In genomic region chr15:79065086-79065770, GRCm38 (mm10) we compare ENCODE assay signal across 13 mouse cellular contexts. TPM values are rescaled to one million over a fixed set of nuclear protein-coding genes. Genes with fewer than 3 reads are reported as not detected.
A peak's percentile ranks its signal among the peaks of the same experiment; 100 is the strongest.
DNase-seq lines count a peak whose midpoint lies in the region; ATAC-seq and TF ChIP-seq lines count a peak whose summit lies in the region.
"Had no signal": no experiment of that assay in that cellular context is flagged by ENCODE, and none has a peak within 500 bp of the region (broad histone marks: within the 10 kb centered on the region; RNA-seq: fewer than 3 reads in every experiment).

No protein-coding gene starts in this region.

- TF ChIP-seq POLR2A in lung, adult 2 months (IDR thresholded peaks at IDR 0.05; ENCODE audit: borderline replicate concordance, extremely low read depth, low read depth, low read length): no peak

- H3K4me2 ChIP-seq in lung, embryonic 15.5 days: no peak overlapping the region
- H3K4me2 ChIP-seq in stomach, embryonic 16.5 days (ENCODE audit: low read depth, low read length): no peak overlapping the region
- H3K4me2 ChIP-seq: embryonic facial prominence, embryonic 15.5 days had no signal

- H3K9me3 ChIP-seq in lung, embryonic 15.5 days: no peaks in the 10 kb centered on the region
- no peaks in the 10 kb centered on the region for H3K9me3 ChIP-seq in stomach, embryonic 16.5 days (replicated peaks; ENCODE audit: control insufficient read depth, low read length)
- H3K9me3 ChIP-seq: embryonic facial prominence, embryonic 15.5 days had no signal

- DNase-seq in heart, postnatal 14 days: peak; percentile 25 to 47
- no peak for DNase-seq in heart, postnatal 36 days
- no peak for DNase-seq in lung, adult 2 months
- DNase-seq in induced T-regulatory cell, adult 2 months (ENCODE audit: low read depth): peak; percentile 20
- DNase-seq in embryo, embryonic 9.5 days (ENCODE audit: extremely low spot score): no peak
- DNase-seq in urinary bladder, postnatal 14 days (ENCODE audit: low spot score): no peak
- DNase-seq: cerebellum, postnatal 25 days; thymus, postnatal 14 days had no signal

- H3K4me3 ChIP-seq in lung, embryonic 15.5 days: no peak overlapping the region
- H3K4me3 ChIP-seq in lung, adult 2 months (replicated peaks; ENCODE audit: extremely low read depth, low read depth, low read length): no peak overlapping the region
- no peak overlapping the region for H3K4me3 ChIP-seq in stomach, embryonic 16.5 days (replicated peaks; ENCODE audit: low read length)
- H3K4me3 ChIP-seq: embryonic facial prominence, embryonic 15.5 days; megakaryocyte, embryonic 14.5 days had no signal

- peak overlapping the region; percentile 73 for H3K27ac ChIP-seq in lung, embryonic 15.5 days
- peak overlapping the region; percentile 85 for H3K27ac ChIP-seq in stomach, embryonic 16.5 days (ENCODE audit: low read length)
- H3K27ac ChIP-seq: embryonic facial prominence, embryonic 15.5 days had no signal

- no peaks in the 10 kb centered on the region for H3K27me3 ChIP-seq in lung, embryonic 15.5 days
- no peaks in the 10 kb centered on the region for H3K27me3 ChIP-seq in stomach, embryonic 16.5 days (ENCODE audit: control insufficient read depth, insufficient read depth, low read length)
- H3K27me3 ChIP-seq: embryonic facial prominence, embryonic 15.5 days had no signal

- ATAC-seq in lung, embryonic 15.5 days (ENCODE audit: borderline replicate concordance, extremely low read depth, low FRiP score, low TSS enrichment): no peak
- no peak for ATAC-seq in stomach, embryonic 16.5 days (ENCODE audit: insufficient read depth, low FRiP score)

- H3K4me1 ChIP-seq in lung, embryonic 15.5 days: peaks cover 23% of the 10 kb centered on the region
- peaks cover 2% of the 10 kb centered on the region; the same call in 1 of the 2 replicates for H3K4me1 ChIP-seq in lung, adult 2 months (ENCODE audit: control insufficient read depth, insufficient read depth, low read length)
- peaks cover 29% of the 10 kb centered on the region for H3K4me1 ChIP-seq in stomach, embryonic 16.5 days (ENCODE audit: control insufficient read depth, insufficient read depth, low read length)

- peaks cover 7% of the 10 kb centered on the region; the same call in 1 of the 2 replicates for H3K36me3 ChIP-seq in lung, embryonic 15.5 days
- H3K36me3 ChIP-seq in stomach, embryonic 16.5 days (ENCODE audit: control insufficient read depth, insufficient read depth, low read length): no peaks in the 10 kb centered on the region

- WGBS in lung, embryonic 15.5 days: 39% methylated on average over 8 of the region's 8 CpGs
- WGBS in lung, adult 2 months: 44% methylated on average over 8 of the region's 8 CpGs
- 35% methylated on average over 8 of the region's 8 CpGs for WGBS in stomach, embryonic 16.5 days

- intact Hi-C loops in heart, postnatal 14 days (cut with DNase I): no loop called here
- intact Hi-C loops in heart, postnatal 36 days (cut with DNase I): no loop called here

- TF ChIP-seq CTCF in lung, adult 2 months (IDR thresholded peaks at IDR 0.05; ENCODE audit: insufficient read depth, low read length): no peak

- no peak overlapping the region for H3K9ac ChIP-seq in lung, embryonic 15.5 days
- no peak overlapping the region for H3K9ac ChIP-seq in stomach, embryonic 16.5 days (ENCODE audit: low read length)
- H3K9ac ChIP-seq: embryonic facial prominence, embryonic 15.5 days had no signal

RNA-seq across cellular contexts. Expression of gene Ankrd54, which starts 2.5 kb away (rescaled TPM):
- total RNA-seq in heart, postnatal 14 days (2021): 1 to 10 TPM; 8.7 to 9.4 TPM
- 1 to 10 TPM; 7.7 to 8.1 TPM for total RNA-seq in heart, postnatal 36 days (2021)
- 57.0 and 61.0 TPM in 2 replicates for polyA plus RNA-seq in lung, embryonic 15.5 days (2015; fragmentation: Nextera tagmentation; extraction: Ambion mirVana)
- 60.7 and 67.3 TPM in 2 replicates for polyA plus RNA-seq in lung, adult 2 months (2012; rRNA removed)
- 35.7 and 35.8 TPM in 2 replicates for polyA plus RNA-seq in stomach, embryonic 16.5 days (2015; fragmentation: Nextera tagmentation; extraction: Ambion mirVana)

RNA-seq across cellular contexts. Expression of gene Eif3l, which starts 9.8 kb away (rescaled TPM):
- total RNA-seq in heart, postnatal 14 days (2021): 10 to 100 TPM; 73.8 to 81.1 TPM
- total RNA-seq in heart, postnatal 36 days (2021): 10 to 100 TPM; 71.6 to 72.7 TPM
- 223 and 225 TPM in 2 replicates for polyA plus RNA-seq in lung, embryonic 15.5 days (2015; fragmentation: Nextera tagmentation; extraction: Ambion mirVana)
- polyA plus RNA-seq in lung, adult 2 months (2012; rRNA removed): 81.2 and 105 TPM in 2 replicates
- 208 and 211 TPM in 2 replicates for polyA plus RNA-seq in stomach, embryonic 16.5 days (2015; fragmentation: Nextera tagmentation; extraction: Ambion mirVana)

RNA-seq across cellular contexts. Expression of gene Galr3, which starts 23.5 kb away (rescaled TPM):
- total RNA-seq in heart, postnatal 14 days (2021): not detected
- total RNA-seq in heart, postnatal 36 days (2021): not detected
- not detected in 2 replicates for polyA plus RNA-seq in lung, embryonic 15.5 days (2015; fragmentation: Nextera tagmentation; extraction: Ambion mirVana)
- 1.3 and 1.8 TPM in 2 replicates for polyA plus RNA-seq in lung, adult 2 months (2012; rRNA removed)
- 0.26 and 0.43 TPM in 2 replicates for polyA plus RNA-seq in stomach, embryonic 16.5 days (2015; fragmentation: Nextera tagmentation; extraction: Ambion mirVana)
- polyA plus RNA-seq: heart, embryonic 14.5 days had no signal

RNA-seq across cellular contexts. Expression of gene H1f0, which starts 37.0 kb away (rescaled TPM):
- 100 to 1,000 TPM; 104 to 128 TPM for total RNA-seq in heart, postnatal 14 days (2021)
- total RNA-seq in heart, postnatal 36 days (2021): 100 to 1,000 TPM in 1 of 2 experiments, 10 to 100 TPM in 1; 79.2 to 117 TPM
- 560 and 562 TPM in 2 replicates for polyA plus RNA-seq in lung, embryonic 15.5 days (2015; fragmentation: Nextera tagmentation; extraction: Ambion mirVana)
- 92.0 and 112 TPM in 2 replicates for polyA plus RNA-seq in lung, adult 2 months (2012; rRNA removed)
- 479 and 551 TPM in 2 replicates for polyA plus RNA-seq in stomach, embryonic 16.5 days (2015; fragmentation: Nextera tagmentation; extraction: Ambion mirVana)

RNA-seq across cellular contexts. Expression of gene Micall1, which starts 43.5 kb away (rescaled TPM):
- 10 to 100 TPM; 61.2 to 64.9 TPM for total RNA-seq in heart, postnatal 14 days (2021)
- total RNA-seq in heart, postnatal 36 days (2021): 10 to 100 TPM; 39.0 to 50.1 TPM
- 7.5 and 8.8 TPM in 2 replicates for polyA plus RNA-seq in lung, embryonic 15.5 days (2015; fragmentation: Nextera tagmentation; extraction: Ambion mirVana)
- polyA plus RNA-seq in lung, adult 2 months (2012; rRNA removed): 31.9 and 36.1 TPM in 2 replicates
- polyA plus RNA-seq in stomach, embryonic 16.5 days (2015; fragmentation: Nextera tagmentation; extraction: Ambion mirVana): 10.4 and 11.2 TPM in 2 replicates

Comparison
In these comparisons a context has a peak if more than half of its experiments do, and no peak if none do; other contexts are left out.
1. DNase-seq: peak in heart, postnatal 14 days (2 of 2) and induced T-regulatory cell, adult 2 months (single experiment); none in heart, postnatal 36 days (0 of 2), lung, adult 2 months (single experiment), embryo, embryonic 9.5 days (single experiment) and urinary bladder, postnatal 14 days (single experiment).